Mouse (Mus musculus) layer of hippocampus, postnatal 25 days (tissue): ENCODE measurements around the gene Sp100. TPM values are rescaled to one million over a fixed set of nuclear protein-coding genes. Genes with fewer than 3 reads are reported as not detected.
"Not testable (repeated sequence)": the region's sequence is repeated elsewhere in the genome, so short reads cannot be mapped to it uniquely, and the experiment has no call there.

Experiments
- DNase-seq, 2 experiments: peaks; one replicate each; pipeline ENCODE4 v3.0.0; 2022; ENCODE audit warnings: mixed read lengths in 2 of 2, low spot score in 1 of 2; ENCODE audit errors: extremely low spot score in 1 of 2
- total RNA-seq, 2 experiments: library from RNA; stranded (reverse); gene quantifications; 2 replicates each; pipeline ENCODE4 v1.2.3; 2021

Sp100 gene
- total RNA-seq, result 1 to 10 TPM; 1.1 to 1.7 TPM

DNA sequence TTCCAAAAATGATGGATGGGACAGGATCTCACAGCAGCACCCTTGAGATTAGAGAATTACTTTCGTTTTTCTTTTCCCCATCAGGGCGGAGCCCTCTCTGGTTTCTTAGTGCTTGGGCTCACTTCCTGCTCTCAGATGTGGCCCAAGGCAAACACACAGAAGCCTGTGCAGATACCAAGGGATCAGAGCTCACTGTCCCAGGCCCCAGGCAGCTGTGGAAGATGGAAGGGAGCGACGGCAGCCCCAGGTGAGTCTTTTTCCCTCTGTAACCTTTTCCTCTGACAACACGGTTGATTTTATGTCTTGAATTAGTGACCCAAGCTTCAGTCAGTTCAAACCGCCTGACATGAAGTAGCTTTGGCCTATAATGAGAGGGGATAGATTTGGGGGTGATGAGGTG lies at the start of gene Sp100:
Gene Sp100 (plus strand): TSS at position 108 of the 400 bp plus-strand sequence.
- not testable (repeated sequence) for DNase-seq

DNA sequence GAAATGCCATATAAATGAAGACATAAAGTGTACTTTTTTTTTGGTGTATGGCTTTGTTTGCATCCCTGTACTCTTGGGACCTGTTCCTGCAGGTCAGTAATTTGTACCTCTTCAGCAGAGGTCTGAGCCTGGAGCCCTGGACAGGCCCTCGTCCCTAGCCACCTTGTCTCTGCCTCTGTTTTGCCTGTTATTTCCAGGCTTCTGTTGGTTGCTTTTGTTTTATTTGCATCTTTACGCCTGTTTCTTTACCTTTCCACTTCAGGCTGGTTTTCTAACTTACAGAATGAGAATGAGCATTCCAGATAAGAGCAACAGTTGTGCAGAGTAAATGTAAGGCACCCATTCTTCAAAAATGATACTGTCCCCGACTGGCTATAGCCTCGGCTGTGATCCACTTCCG lies 49.7 kb upstream of the Sp100 start, which contains the start of gene Sp140:
Gene Sp140 (plus strand): TSS at position 301 of the 400 bp plus-strand sequence.
- not testable (repeated sequence) for DNase-seq

DNA sequence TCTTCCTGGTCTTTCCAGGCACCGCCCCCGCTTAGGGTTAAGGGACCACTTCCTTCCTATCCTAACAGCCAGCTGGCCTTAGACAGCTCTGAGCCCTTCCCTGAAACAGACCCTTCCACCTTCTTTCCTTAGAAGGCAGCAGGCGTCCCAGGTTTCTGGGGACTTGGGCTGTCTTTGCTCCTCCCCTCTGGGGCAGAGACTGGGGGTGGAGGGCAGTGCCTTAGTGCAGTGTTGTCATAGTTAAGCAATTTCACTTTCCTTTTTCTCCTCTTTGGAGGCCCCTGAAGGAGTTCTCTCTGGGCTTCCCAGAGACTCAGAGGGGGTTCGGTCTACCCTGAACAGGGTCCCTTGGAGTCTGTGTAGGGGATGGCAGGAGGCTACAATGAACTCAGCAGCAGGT lies 49.0 kb upstream of the Sp100 start:
- not testable (repeated sequence) for DNase-seq

DNA sequence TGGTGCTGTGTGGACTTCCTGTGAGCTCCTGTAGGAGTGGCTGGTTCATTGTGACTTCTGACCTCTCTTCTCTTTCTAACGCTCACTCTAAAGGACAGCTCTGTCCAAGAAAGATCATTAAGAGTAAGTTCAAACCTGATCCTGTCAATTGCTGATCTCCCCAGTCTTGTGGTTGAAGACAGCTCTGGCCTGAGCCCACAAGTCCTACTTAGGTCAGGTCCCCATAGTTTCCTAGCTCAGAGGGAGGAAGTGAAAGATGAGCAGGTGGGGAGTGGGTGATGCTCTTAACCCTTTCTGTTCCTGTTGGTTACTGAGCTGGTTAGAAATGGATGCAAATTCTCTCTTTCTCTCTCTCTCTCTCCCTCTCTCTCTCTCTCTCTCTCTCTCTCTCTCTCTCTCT lies 45.4 kb upstream of the Sp100 start:
- not testable (repeated sequence) for DNase-seq

DNA sequence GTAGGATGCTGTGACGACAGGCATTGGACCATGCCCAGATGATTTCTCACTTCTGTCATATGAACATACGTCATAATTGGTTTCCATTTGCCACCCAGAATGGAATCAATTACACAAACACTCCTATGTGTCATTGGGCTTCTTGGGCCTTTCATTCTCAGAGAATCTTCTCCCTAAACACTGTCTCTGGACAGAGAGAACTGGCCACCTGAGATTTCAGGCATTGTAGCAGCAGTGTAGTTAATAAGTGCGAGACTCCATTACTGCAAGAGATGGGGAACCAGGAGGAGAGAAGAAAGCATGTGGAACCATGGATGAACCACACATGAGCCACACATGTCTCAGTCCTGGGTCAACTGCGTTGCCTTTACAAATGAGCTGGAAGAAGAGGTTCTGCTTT lies 41.4 kb upstream of the Sp100 start:
- DNase-seq, result not testable (repeated sequence)

DNA sequence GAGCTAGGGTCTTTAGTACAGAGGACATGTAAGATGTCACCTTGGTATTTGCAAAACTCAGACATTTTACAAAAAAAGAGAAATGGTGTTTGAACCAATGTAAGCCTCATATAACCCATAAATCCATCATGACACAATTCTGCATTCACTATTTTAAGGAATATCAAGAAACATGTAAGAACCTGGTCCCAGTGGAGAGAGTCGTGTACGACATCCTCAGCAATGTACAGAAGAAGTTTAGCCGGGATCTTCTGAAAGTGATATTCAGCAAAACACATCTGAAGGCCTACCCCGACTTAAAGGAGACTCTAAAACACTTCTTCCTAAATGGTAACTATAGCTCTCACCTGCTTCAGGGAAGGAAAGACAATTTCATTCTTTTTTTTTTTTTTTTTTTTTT lies 39.2 kb upstream of the Sp100 start:
- DNase-seq, result not testable (repeated sequence)

DNA sequence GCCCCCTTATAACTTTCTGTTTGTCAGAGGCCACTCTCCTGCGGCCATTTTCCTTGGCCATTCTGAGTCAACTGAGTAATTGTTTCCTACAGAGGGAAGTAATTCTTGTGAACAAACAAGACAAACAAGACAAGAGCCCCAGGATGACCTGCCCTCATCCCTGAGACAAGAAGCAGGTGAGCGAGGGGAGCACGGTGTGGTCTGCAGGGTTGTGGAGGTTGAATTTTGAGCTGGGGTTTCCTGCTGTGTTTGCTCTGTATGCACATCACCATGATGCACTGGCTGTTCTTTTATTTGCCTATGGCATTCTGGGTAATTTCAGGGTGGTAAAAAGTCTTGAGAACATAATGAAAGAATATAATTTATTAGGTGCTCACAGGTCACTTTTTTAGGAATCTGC lies 34.7 kb upstream of the Sp100 start:
- not testable (repeated sequence) for DNase-seq

DNA sequence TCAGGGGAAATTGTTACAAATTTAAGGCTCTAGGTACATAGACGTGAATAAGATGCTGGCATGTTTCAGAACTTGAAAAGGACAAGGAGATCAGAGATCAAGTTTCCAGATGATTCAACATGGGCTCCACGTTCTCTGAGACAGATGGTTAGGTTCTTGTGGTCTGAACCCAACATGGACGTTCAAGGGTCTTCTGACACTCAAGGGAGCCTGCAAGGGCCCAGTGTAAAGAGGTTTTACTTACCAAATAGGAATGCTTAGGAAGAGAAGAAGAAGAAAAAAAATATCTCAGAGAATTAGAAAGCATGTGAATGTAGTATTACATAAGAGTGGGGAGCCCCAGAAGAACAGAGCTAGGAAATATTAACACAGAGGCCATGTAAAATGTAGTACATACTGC lies 34.0 kb upstream of the Sp100 start:
- not testable (repeated sequence) for DNase-seq

DNA sequence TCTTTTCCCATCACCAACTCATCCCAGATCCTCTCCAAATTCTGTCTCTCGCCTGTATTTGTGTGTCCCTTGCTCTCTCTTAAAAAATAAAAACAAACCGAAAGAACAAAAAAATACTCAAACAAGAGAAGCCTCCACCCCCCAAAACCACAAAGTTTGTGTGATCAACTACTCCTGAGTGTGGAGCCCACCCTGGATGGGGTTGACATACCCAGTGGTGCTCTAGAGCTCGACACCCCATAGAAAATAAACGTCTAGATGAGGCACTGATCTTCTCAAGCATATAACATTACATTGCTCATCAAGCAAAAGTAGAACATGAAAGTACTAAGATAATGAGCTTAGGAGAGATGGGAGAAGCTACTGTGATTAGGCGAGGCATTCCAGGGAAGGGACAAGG lies 32.6 kb upstream of the Sp100 start:
- not testable (repeated sequence) for DNase-seq

DNA sequence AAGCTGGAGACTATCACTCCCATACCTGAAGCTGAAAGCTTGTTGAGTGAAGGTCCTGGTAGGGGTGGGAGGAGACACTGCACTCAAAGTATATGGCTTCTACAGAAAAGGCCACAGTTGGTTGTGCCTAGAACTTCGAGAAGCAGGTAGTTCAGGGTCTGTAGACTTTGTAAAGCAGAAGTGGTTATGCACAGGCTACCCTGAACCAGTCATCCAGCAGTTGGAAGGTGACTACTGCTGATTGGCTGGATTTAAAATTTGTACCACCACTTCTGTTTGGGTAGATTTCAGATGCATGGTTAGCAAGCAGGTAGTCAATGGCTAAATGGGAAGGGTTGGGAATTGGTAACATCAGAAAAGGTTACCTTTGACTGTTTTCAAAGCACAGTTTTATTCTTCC lies 31.1 kb upstream of the Sp100 start:
- not testable (repeated sequence) for DNase-seq

DNA sequence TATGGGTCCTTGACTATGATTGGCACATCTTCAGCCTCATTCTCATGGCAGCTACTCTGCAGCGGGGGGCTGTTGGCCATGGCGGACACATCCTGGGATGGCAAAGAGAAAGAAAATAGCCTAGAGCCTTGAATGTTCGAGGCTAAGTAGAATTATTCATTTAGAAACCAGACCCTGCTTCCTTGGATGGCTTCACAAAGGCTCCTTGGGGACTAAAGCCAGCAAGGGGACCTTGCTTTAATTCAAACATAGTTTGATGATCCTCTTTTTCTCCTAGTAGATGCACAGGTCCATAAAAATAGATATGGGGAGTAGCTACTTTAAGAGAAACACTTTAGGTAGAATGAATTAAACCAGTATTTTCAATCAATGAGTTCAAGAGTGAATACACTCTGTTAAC lies 12.9 kb upstream of the Sp100 start:
- not testable (repeated sequence) for DNase-seq

DNA sequence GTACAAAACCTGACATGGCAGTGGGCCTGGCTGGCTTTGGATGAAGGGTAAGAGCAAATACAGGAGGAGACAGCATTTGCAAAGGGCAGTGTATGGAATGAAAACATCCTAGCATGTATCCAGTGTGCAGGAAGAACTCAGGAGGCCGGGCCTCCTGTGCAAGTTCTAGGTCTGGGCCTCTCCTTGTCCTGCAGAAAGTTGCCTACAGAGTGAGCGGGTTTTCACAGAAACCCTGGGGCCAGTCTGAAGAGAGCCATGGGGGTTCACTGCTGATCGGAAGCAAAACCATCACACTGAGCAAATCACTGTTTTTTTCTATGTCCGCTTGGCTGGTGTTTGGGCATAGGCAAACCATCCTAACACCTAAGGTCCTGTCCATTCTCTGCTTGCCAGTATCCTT lies 11.6 kb upstream of the Sp100 start:
- DNase-seq, result not testable (repeated sequence)

DNA sequence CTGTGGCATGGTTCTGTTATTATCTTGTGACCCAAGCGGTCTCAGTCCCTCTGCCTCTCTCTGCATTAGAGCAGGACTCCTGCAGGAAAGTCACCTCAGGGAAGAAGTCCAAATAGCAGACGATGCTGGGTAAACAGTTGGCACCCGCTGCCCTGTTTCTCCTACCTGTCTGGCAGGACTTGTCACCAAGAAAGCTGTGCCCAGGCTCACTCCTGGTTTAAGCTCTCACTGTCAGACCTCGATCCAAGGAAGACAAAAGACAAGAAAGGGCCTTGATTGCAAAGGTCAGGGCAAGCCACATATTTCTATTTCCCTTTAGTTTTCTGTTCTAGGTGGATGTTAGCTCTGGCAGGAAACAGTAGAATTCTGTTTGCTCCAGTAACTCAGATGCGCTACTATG lies 736 bp downstream of the Sp100 start:
- DNase-seq, result not testable (repeated sequence)

DNA sequence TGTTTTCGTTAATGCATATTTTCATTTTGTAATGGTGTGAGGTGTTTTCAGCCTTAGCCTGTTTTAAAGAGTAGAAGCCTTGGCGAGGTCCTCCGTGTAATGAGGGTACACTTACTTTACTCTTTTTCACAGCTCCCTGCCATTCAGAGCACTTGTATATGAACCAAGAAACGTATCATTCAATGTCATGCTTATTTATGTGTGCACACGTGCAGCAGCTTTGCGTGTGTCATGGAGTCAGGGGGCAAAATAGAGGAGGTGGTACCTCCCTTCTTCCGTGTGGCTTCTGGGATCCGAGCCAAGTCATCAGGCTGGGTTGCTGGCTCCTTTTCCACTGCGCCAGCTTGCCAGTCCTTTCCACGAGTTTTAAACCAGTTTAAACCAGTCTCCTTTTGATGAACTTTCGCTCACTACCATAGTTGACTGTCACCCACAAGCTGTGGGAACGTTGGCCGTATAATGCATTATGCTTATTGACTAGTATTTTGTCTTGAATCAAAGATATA lies 2.0 kb downstream of the Sp100 start:
- DNase-seq, result peak in 1 of 2 experiments; percentile 11

DNA sequence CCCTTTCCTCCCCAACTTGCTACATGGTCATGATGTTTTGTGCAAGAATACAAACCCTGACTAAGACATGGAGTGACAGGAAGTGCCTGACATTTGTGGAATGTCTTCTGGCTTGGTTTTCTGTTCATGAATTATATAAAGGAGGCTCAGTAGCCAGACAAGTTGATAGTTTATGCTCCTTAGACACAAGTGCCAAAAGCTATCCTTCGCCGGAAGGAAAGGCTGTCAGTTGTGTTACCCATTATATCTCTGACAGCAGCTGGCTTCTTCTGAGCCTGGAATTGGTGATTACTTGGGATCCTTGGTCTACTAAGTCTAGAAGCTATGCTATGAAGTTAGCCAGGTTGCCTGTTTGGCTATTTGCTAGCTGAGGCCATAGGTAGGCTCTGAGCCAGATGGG lies 7.4 kb downstream of the Sp100 start:
- not testable (repeated sequence) for DNase-seq

DNA sequence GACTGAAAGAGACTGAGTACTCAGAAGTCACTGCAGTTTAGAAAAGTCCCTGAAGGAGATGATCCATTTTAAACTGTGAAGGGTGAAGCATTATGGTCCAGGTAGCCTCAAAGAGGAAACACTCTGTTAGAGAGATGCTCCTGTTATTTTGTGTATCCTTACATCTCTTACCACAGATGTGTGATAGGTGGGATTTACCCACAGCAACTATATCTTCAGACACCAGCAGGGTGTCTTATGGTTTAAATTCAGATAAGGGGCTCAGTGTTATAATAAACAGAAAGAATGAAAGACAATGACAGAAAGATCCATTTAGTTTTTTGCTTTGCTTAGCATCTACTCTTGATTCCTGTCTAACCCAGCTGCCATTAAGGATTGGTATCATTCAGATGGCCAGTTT lies 14.5 kb downstream of the Sp100 start:
- no peak for DNase-seq

DNA sequence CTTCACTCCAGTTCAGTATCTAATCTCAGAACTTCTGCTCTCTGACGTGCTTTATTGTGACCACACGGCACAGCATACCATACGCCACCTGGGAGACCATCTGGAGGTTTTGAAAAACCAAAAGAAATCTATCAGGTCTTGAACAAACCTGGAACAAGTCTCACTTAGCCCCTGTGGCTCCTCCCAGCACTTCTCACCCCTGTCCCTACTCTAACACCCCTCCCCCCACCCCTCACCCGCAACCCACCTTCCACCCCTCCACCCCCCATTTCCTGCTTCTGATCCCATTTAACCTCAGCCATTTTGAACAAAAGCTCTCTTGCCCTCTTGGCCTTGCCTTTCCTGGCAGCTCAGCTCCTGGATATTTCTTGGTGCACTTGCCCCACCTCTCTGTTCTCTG lies 30.4 kb downstream of the Sp100 start:
- DNase-seq, result no peak

DNA sequence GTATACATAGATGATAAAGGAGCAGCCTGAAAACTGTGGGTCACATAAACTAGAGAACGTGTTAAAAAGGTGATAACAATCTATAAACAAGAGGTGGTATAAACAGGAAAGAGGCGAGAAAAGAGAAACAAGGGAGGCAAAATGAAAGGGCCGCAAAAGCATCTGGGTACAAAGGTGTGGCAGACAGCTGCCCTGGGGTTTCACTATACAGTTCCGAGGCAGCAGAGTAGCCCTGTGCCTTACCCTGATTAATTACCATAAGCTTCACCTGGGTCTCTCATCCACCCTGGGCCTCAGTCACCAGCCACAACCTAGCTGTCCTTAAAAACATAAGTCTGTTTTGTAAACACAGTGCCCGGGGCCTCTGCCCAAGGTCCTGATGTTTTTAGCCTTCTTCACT lies 36.9 kb downstream of the Sp100 start:
- no peak for DNase-seq

DNA sequence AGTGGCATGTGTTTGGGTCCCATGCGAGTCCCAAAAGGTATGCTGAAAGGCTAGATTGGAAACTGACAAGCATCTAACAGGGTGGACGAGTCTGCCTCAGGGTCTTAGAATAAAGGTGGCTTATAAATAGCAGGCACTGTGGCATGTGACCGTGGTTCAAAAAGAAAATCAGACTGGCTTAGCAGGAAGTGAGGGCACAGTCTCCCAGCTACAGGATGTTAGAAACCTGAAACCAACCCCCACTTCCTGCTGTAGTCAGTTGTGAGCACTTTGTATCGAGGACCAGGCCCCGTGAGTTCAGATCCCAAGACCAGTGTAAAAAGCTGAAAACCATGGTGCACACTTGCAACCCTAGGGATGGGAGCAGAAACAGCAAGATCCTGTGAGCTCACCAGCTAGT lies 37.6 kb downstream of the Sp100 start:
- DNase-seq, result no peak

DNA sequence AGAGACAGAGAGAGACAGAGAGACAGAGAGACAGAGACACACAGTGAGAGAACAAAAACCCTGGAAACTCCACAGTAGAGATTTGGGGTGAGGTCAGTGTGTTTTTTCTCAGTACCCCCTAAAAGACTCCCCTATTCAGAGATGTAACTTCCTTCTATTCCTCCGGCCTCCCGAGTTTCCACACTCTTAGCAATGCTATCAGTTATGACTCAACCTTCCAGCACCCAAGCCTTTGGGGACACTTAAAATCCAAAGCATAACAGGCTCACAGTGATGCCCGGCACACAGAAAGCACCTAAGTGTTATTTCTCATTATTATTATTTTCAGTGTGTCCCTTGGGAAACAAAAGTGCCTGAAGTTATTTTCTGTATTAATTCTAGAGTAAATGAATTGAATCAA lies 40.8 kb downstream of the Sp100 start:
- DNase-seq, result no peak

DNA sequence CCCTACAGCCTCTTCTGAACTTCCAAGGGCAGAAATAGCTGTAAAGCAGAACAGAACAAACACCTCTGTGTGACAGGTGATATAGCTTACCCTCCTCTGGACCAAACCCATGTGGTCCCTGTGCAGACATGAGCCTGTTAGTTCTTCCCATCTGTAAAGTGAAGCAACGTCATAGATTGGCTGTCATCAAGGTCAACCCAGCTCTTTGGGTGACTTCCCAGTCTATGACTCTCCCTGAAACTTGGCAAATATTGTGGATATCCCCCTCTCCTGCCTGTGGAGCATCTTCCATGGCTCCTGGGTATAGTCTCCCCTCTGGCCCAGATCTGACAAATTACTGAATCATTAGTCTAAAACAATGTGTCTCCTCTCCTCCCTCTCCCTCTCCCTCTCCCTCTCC lies 42.5 kb downstream of the Sp100 start:
- DNase-seq, result no peak

DNA sequence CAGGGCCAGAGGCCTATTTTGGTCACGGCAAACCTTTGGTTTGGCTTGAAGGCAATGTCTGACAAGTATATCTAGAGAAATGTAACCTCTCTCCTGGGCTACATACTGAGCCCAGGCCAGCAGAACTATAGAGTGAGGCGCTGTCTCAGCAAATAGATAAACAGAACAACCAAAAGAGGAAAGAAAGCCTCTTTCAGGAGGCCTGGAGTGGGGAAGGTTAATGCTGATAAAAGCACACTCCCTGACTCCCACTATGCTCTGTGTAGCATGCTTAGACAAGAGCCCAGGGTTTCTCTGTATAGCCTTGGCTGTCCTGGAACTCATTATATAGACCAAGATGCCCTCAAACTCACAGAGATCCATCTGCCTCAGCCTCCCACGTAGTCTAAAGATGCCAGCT lies 43.5 kb downstream of the Sp100 start:
- DNase-seq, result no peak

DNA sequence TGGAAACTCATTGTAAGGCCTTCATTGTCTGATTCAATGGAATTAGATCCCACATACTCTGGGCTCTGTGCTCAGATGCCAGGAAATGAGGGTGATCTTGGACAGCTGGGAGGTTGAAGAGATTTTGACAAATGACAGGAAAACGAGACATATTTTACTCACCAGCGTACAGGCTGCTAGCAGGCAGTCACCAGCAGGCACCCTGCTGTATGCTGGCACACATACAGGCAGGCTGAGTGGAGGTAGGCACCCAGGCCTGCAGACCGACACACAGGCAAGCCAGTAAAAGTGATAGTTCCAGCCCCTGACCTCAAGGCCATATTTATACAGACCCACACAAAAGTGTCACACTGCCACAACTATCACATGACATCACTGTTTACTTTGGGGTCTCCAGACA lies 45.9 kb downstream of the Sp100 start:
- no peak for DNase-seq
